Mouse (Mus musculus) gastrocnemius, adult 2 months (tissue): ENCODE measurements around the gene Zfp949. TPM values are rescaled to one million over a fixed set of nuclear protein-coding genes. Genes with fewer than 3 reads are reported as not detected.

Source experiments
- DNase-seq: peaks from one replicate; pipeline ENCODE4 v3.0.0; 2022
- H3K27ac ChIP-seq: fragments of 200-600 bp; 2 replicates; pipeline ENCODE4 v1.8.1; 2022; ENCODE audit warnings: mild to moderate bottlenecking
- H3K4me3 ChIP-seq: fragments of 200-600 bp; 2 replicates; pipeline ENCODE4 v1.8.1; 2022; ENCODE audit warnings: mild to moderate bottlenecking, moderate library complexity
- CTCF ChIP-seq: fragments of 200-600 bp; IDR thresholded peaks from 2 replicates; pipeline ENCODE4 v1.8.1; 2022; ENCODE audit warnings: antibody characterized with exemption, mild to moderate bottlenecking, moderate library complexity
- intact Hi-C: fragments of 180-260 bp; cut with DNase I; formaldehyde crosslinking; loops from one replicate; pipeline ENCODE4 v1.15.1; 2025
- total RNA-seq, 2 experiments: library from RNA; stranded (reverse); gene quantifications; 2 replicates each; pipeline ENCODE4 v1.2.3; 2021

Zfp949 gene
- total RNA-seq, 2 experiments from 2014 or later = 9.0 to 10.5 TPM

DNA sequence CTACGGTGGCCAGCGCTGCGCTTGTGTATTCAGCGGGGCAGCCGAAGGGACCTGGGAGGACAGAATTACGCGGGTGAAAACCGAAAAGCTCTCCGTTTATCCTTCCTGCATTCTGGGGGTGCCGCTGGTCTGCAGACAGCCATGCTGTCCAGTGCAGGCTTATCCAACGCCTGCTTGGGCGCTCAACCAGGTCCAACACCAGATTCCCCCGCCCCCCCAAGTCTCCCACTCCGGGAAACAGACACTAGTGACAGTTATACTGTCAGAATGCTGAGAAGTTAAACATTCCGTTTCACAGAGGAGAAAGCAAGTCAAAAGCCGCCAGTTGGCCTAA, 24.5 kb upstream of the Zfp949 start:
- H3K4me3 ChIP-seq = peak overlapping the region; percentile 83
- intact Hi-C loops = loop anchor here (2.0 kb wide), 1 partner anchor 23 kb away; no protein-coding TSS in a partner anchor
- DNase-seq = no peak
- no peak for TF ChIP-seq CTCF
- H3K27ac ChIP-seq = peak overlapping the region; percentile 91

DNA sequence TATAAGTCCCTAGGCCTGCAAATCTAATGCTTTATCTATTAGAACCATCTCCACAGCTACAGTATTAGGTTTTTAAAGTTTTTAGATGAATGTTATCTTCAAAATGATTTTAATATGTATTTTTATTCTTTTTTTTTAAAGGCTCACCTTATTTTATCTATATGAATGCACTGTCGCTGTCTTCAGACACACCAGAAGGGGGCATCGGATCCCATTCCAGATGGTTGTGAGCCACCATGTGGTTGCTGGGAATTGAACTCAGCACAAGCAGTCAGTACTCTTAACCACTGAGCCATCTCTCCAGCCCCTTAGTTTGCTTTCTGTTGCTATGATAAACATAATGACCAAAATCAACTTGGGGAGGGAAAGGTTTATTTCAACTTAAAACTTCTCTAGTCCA, 23.5 kb upstream of the Zfp949 start:
- no peak overlapping the region for H3K4me3 ChIP-seq
- DNase-seq = no peak
- no peak overlapping the region for H3K27ac ChIP-seq
- no peak for TF ChIP-seq CTCF
- intact Hi-C loops = no loop called here

DNA sequence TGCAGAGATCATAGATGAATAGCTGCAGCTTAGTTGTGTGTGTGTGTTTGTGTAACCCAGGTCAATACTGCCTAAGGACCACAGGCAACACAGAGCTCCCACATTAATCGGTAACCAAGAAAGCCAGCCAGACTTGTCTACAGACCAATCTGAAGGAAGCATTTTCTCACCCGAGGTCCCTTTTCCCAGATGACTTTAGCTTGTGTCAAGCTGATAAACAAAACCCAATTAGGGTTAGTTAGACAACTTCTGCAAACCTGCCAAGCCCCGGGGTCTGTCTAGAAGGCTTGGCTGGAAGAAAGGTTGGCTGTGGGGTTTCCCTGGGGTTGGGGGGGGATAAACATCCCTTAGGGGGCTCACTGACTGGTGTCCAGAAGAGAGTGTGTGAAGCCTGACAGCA, 23.0 kb upstream of the Zfp949 start:
- Histone ChIP-seq H3K27ac (no peak overlapping the region), H3K4me3 (no peak overlapping the region)
- intact Hi-C loops = no loop called here
- no peak for TF ChIP-seq CTCF
- no peak for DNase-seq

DNA sequence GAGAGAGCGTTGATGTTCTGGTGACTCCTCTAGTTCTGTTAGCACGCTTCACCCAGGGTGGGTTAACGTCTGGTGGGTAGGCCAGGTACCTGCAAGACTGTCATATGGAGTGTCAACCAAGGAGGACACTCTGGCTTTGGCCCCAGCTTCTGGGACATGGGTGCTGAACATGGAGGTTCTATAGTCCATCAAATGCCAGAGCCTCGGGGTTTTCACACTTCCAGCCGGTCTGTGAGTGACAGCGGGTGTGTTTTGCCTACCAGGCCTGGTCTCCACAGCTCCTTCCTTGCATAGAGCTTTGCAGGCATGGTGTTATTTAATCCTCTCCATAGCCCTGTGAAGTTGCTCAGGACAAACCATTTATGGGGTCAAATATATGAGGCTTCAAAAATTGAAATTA, 22.5 kb upstream of the Zfp949 start:
- no peak for TF ChIP-seq CTCF
- Histone ChIP-seq H3K27ac (no peak overlapping the region), H3K4me3 (no peak overlapping the region)
- intact Hi-C loops = no loop called here
- DNase-seq = no peak

DNA sequence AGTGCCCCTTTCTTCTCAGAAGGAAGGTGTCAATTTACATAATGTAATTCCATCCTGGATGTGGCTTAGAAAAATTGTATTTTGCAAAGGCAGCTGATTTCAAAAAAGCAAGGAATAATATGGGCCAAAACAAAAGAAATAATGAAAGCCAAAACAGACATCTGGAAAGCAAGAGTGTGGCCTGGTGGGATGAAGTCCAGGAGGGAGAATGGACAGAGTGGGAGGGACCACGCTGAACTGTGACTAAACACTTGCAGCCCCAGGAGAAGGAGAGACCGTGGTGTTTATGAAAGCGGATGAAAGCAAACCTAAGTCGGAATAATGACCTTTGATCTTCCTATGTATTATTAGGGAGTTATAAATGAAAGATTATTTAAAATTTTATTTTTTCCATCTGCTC, 19.9 kb upstream of the Zfp949 start:
- no peak overlapping the region for H3K27ac ChIP-seq
- H3K4me3 ChIP-seq = no peak overlapping the region
- TF ChIP-seq CTCF = no peak
- intact Hi-C loops = no loop called here
- peak; percentile 47 for DNase-seq

DNA sequence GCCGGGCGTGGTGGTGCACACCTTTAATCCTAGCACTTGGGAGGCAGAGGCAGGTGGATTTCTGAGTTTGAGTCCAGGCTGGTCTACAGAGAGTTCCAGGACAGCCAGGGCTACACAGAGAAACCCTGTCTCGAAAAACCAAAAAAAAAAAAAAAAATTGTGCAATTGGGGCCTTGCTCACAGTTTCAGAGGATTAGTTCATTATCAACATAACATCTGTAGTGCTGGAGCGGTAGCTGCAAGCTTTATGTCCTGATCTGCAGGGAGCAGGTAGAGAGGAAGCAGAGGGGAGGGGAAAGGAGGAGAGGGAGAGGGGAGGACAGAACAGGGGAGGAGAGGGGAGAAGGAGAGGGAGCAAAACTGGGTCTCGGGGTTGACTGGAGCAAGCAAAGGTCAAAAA, 19.1 kb upstream of the Zfp949 start:
- no peak overlapping the region for H3K4me3 ChIP-seq
- intact Hi-C loops = no loop called here
- no peak for DNase-seq
- no peak for TF ChIP-seq CTCF
- H3K27ac ChIP-seq = no peak overlapping the region

DNA sequence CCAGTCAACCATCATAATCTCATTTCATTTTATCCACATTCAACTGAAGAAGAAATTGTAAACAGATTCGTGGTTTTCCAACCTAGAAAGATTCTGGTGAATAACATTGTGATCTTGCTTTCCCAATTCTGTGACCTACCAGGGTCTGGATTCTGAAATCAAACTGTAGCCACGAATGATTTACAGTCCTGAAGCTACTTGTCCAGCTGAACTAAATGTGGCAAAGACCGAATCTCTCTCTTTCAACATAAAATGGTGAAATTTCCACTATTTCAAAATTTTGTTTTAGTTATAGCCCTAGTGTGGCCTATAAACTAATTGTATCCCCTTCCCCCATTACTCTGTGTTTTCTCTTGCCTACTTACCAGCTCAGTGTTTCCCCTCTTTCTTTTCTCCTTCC, 18.2 kb upstream of the Zfp949 start:
- no peak overlapping the region for H3K4me3 ChIP-seq
- no peak for TF ChIP-seq CTCF
- intact Hi-C loops = no loop called here
- no peak overlapping the region for H3K27ac ChIP-seq
- no peak for DNase-seq

DNA sequence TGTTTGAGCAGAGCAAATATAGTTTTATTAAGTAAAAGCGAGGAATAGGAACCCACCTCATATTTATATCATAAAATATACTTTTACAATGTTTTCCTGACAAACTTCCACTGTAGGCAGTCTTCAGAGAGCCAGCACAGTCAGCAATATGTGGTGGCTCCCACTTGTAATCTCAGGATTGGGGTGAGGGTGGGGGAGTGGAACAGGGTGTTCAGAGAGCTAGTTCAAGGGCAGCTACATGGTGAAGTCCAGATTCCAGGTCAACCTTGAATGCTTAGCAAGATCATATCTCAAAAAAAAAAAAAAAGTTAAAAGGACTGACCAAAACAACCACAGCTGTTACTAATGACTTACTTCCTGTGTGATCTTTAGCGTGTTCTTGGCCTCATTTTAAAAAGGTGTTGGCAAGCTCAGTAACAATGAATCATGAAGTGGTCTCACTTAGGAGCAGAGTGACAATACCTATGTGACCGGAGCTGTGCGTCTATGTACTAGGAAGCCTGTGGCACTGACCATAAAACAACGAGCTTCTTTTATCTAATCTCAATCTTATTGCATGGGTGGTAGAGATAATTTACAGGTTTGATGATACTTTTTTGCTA, 17.7 kb upstream of the Zfp949 start:
- no peak for DNase-seq
- Histone ChIP-seq H3K4me3 (no peak overlapping the region), H3K27ac (no peak overlapping the region)
- intact Hi-C loops = loop anchor here (5.0 kb wide), 1 partner anchor 103 kb away; no protein-coding TSS in a partner anchor
- TF ChIP-seq CTCF = no peak

DNA sequence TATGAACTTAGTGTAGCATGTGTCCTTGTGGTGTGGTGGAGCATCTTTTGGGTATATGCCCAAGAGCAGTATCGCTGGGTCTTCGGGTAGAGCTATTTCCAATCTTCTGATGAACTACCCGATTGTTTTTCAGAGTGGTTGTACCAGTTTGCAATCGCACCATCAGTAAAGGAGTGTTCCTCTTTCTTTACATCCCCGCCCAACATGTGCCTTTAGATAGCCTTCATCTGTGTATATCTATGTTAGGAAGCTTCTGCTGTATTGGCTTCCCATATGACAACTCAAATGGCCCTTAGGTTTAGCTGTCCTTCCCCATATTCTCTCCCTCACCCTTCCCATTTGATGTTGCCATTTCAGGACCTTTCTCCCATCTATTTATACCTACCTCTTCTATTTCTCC, 13.7 kb upstream of the Zfp949 start:
- Histone ChIP-seq H3K27ac (no peak overlapping the region), H3K4me3 (no peak overlapping the region)
- intact Hi-C loops = loop anchor here (5.0 kb wide), 1 partner anchor 107 kb away; no protein-coding TSS in a partner anchor
- no peak for TF ChIP-seq CTCF
- no peak for DNase-seq

DNA sequence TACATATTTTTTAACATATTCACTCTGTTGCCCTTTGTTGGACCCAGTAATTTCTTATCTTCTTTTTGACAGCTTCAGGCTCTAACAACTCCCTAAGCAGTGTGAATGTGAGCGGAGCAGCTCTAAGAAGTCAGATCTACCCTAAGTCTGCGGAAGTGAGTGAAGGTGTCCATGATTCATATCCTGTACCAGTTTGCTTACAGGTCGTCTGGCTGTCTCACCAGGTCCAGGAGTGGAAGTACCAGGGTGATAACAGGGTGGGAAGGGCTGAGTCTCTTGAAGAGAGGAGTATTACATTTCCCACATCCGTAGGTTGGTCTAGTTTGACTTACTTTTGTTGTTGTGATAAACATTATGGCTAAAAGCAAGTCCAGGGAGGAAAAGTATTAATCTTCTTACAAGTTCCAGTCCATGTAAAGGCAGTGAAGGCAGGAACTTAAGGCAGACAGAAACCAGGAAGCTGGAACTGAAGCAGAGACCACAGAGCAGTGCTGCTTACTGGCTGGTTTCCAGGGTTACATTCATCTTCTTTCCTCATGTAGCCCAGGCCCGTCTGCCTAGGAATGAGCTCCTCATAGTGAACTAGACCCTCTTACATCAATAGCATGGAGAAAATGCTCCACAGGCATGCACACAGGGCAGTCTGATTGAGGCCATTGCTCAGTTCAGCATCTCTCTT, 8.1 kb upstream of the Zfp949 start:
- intact Hi-C loops = loop anchor here (10.0 kb wide), 2 partner anchors 135 to 165 kb away; no protein-coding TSS in a partner anchor
- TF ChIP-seq CTCF = no peak
- Histone ChIP-seq H3K27ac (no peak overlapping the region), H3K4me3 (no peak overlapping the region)
- no peak for DNase-seq

DNA sequence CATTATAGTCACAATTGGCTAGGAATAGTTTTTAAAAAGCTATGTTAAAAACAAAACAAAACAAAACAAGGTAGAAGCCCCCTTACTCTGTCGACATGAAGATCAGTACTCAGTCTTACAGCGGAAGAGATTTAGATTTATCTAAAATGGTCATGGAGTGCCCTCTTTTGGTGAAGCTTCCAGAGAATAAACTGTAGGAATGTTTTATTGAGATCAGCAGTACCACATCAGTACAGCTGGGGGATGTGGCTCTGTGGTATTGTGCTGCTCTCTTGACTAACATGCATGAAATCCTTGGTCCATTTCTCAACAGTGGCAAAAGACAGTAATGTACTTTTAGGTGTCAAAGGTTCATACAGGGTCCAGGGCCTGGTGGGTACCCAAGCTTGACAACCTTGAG, 5.0 kb upstream of the Zfp949 start:
- Histone ChIP-seq H3K27ac (no peak overlapping the region), H3K4me3 (no peak overlapping the region)
- DNase-seq = no peak
- TF ChIP-seq CTCF = peak; percentile 67
- intact Hi-C loops = loop anchor here (10.0 kb wide), 2 partner anchors 138 to 168 kb away; no protein-coding TSS in a partner anchor

DNA sequence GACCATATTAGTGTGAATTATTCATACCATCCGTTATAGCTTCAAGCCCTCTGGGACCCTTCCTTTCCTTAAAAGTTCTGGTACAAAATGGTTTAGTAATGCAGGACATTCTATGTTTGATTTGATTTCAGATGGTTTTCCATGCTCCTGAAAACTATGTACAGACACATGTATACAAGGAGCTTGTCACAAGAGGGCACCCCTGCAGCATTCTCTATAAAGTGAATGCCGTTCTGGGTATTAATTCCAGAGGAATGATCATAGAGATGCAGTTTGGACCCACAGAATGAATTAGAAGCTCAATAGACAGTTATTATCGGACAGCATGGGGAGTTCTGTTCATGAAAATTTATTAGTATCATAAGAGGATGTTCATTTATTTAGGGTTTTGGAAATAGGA, 2.3 kb upstream of the Zfp949 start:
- intact Hi-C loops = loop anchor here (10.0 kb wide), 2 partner anchors 141 to 171 kb away; no protein-coding TSS in a partner anchor
- H3K4me3 ChIP-seq = no peak overlapping the region
- H3K27ac ChIP-seq = no peak overlapping the region
- DNase-seq = no peak
- TF ChIP-seq CTCF = peak; percentile 5; the same call in 1 of the 2 replicates

DNA sequence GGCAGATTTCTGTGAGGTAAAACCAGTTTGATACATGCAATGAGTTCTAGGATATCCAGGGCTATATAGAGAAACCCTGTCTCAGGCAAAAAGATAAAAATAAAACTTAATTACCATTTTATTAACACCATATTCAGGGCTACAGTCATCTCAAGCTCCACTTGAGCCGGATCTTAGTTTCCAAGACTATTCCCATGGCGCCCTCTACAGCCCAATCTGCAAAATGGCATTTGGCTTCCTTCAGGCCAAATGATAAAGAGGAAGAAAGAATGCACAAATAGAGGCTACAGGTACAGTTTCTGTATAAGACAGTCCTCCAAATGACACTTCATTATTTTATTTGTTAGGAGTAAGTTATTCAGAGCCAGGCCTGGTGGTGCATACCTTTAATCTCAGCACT, 1.7 kb upstream of the Zfp949 start:
- Histone ChIP-seq H3K4me3 (no peak overlapping the region), H3K27ac (no peak overlapping the region)
- peak; percentile 95 for TF ChIP-seq CTCF
- DNase-seq = peak; percentile 58
- intact Hi-C loops = loop anchor here (2.0 to 10.0 kb wide), 6 partner anchors 23 to 305 kb away; partner anchors contain the start of gene Snx14
